Mouse (Mus musculus) cerebellum, adult 2 months (tissue): Measurements from ENCODE around the gene Axl.

Experiments
- CTCF ChIP-seq: fragments of 200-500 bp; IDR thresholded peaks from 2 replicates; pipeline ENCODE4 v1.5.1; 2011; ENCODE audit warnings: low read depth, mild to moderate bottlenecking, control low read depth, low read length, moderate library complexity, borderline replicate concordance; ENCODE audit not compliant: insufficient read depth
- POLR2A ChIP-seq: fragments of 200-500 bp; IDR thresholded peaks from 2 replicates; pipeline ENCODE4 v1.6.1; 2011; ENCODE audit warnings: low read length, control low read depth, borderline replicate concordance; ENCODE audit not compliant: insufficient read depth

GRCm38 (mm10) chr7:25816241-25816919 is 27.9 kb upstream of the Axl start, which contains the start of gene Cyp2s1:
- TF ChIP-seq CTCF, result no peak
- TF ChIP-seq POLR2A, result no peak
